Mouse (Mus musculus) frontal cortex, postnatal 36 days (tissue): Measurements from ENCODE around the gene Golga4.

ENCODE experiments used
- DNase-seq, 2 experiments: peaks; one replicate each; pipeline ENCODE4 v3.0.0; 2022; ENCODE audit warnings: low spot score in 2 of 2

Gene Golga4

GRCm38 (mm10) chr9:118527056-118527455 lies 21.0 kb downstream of the Golga4 start:
- no peak for DNase-seq

- no peak for DNase-seq
Measured at GRCm38 (mm10) chr9:118529783-118530182, 23.7 kb downstream of the Golga4 start.

- no peak for DNase-seq
Measured at GRCm38 (mm10) chr9:118530679-118531078, 24.6 kb downstream of the Golga4 start.

- no peak for DNase-seq
Measured at GRCm38 (mm10) chr9:118532516-118533205, 26.6 kb downstream of the Golga4 start.

GRCm38 (mm10) chr9:118536946-118537345 lies 30.9 kb downstream of the Golga4 start:
- DNase-seq = no peak

- no peak for DNase-seq
Measured at GRCm38 (mm10) chr9:118537463-118538339, 31.6 kb downstream of the Golga4 start.

- DNase-seq = no peak
Measured at GRCm38 (mm10) chr9:118541851-118542250, 35.8 kb downstream of the Golga4 start.

GRCm38 (mm10) chr9:118545146-118545545 lies 39.1 kb downstream of the Golga4 start:
- no peak for DNase-seq

GRCm38 (mm10) chr9:118548651-118549050 lies 42.6 kb downstream of the Golga4 start:
- DNase-seq = no peak

GRCm38 (mm10) chr9:118556951-118557780 lies 51.1 kb downstream of the Golga4 start:
- DNase-seq = peak; percentile 69 to 71

GRCm38 (mm10) chr9:118563356-118563755 lies 57.3 kb downstream of the Golga4 start:
- no peak for DNase-seq

- no peak for DNase-seq
Measured at GRCm38 (mm10) chr9:118563866-118564265, 57.8 kb downstream of the Golga4 start.

- DNase-seq = no peak
Measured at GRCm38 (mm10) chr9:118564696-118565095, 58.6 kb downstream of the Golga4 start.

- peak; percentile 22 to 52 for DNase-seq
Measured at GRCm38 (mm10) chr9:118569328-118569727, 63.3 kb downstream of the Golga4 start.

- DNase-seq = no peak
Measured at GRCm38 (mm10) chr9:118570865-118571264, 64.8 kb downstream of the Golga4 start.

GRCm38 (mm10) chr9:118571701-118572100 lies 65.6 kb downstream of the Golga4 start:
- DNase-seq = no peak

- DNase-seq = peak in 1 of 2 experiments; percentile 17
Measured at GRCm38 (mm10) chr9:118574911-118575310, 68.8 kb downstream of the Golga4 start.

- DNase-seq = no peak
Measured at GRCm38 (mm10) chr9:118580371-118580770, 74.3 kb downstream of the Golga4 start.

GRCm38 (mm10) chr9:118582757-118583156 lies 76.7 kb downstream of the Golga4 start:
- DNase-seq = no peak

GRCm38 (mm10) chr9:118584838-118585237 lies 78.8 kb downstream of the Golga4 start:
- DNase-seq = no peak

GRCm38 (mm10) chr9:118585998-118586397 lies 79.9 kb downstream of the Golga4 start:
- DNase-seq = no peak

GRCm38 (mm10) chr9:118587115-118587514 lies 81.0 kb downstream of the Golga4 start:
- no peak for DNase-seq
